Mouse (Mus musculus): Measurements from ENCODE around the gene Cfap69.
A peak's percentile ranks its signal among the peaks of the same experiment; 100 is the strongest.

The Cfap69 gene

DNA sequence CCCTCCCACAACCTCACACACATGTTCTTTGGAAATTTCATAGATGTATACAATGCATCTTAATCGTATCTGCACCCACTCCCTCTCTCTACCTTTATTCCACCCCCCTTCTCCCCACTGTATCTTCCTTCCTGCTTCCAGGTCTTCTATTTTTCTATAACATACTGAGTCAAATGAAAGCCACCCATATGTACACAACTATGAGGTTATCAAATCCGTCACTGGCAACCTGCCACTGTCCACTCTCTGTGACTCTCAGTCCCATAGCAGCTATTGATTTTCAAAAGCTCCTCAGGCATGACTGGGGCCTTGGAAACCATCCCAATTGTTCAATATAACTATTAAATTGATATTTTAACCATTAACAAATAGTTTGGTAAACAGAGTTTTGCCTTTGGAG, 6.1 kb downstream of the Cfap69 start:
- no peak for DNase-seq (ENCODE audit: low read depth, low spot score)

- peak; percentile 89 for DNase-seq (ENCODE audit: low read depth, low spot score)
These were observed 15.0 kb downstream of the Cfap69 start for GRCm38 (mm10) chr5:5648817-5649569.

GRCm38 (mm10) chr5:5646173-5646572, 17.9 kb downstream of the Cfap69 start:
- DNase-seq (ENCODE audit: low read depth, low spot score), result peak; percentile 16

DNA sequence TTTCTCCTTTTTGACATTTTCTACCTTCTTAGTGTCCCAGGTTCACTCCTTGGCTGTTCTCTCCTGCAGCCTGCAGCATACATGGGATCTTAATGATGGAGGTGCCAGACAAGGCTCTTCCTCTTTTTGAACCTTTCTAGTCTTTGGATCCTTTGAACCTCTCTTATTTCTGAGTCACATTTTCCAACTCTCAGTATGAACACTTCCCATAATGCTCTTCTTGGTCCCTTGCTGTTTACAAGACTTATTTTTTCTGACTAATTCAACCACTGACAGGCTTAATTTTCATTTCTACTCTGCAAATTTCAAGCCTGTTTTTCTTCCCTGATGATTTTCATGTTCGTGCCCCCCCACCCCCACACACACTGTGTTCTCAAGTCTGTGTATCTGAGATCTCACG, 25.5 kb downstream of the Cfap69 start:
- DNase-seq (ENCODE audit: low read depth, low spot score), result no peak

GRCm38 (mm10) chr5:5625491-5625890, 38.5 kb downstream of the Cfap69 start:
- DNase-seq (ENCODE audit: low read depth, low spot score), result no peak

GRCm38 (mm10) chr5:5618329-5618728, 45.7 kb downstream of the Cfap69 start:
- DNase-seq (ENCODE audit: low read depth, low spot score), result no peak

GRCm38 (mm10) chr5:5610540-5610939, 53.5 kb downstream of the Cfap69 start:
- DNase-seq (ENCODE audit: low read depth, low spot score), result no peak

DNA sequence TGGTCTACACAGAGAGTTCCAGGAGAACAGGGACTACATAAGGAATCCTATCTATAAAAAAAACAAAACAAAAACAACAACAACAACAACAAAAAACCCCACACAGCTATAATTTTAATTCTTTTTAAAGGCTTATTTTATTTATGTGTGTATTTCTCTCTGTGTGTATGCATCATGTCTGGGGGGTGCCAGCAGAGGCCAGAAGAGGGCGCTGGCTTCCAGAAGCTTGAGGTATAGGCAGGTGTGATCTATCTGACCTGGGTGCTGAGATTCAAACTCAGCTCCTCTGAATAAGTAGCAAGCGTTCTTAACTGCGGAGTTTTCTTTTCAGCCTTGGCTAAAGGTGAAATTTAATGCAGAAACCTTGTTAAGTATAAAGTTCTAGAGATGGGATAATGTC, 76.4 kb downstream of the Cfap69 start:
- no peak for DNase-seq (ENCODE audit: low read depth, low spot score)

GRCm38 (mm10) chr5:5573749-5574317, 90.2 kb downstream of the Cfap69 start, which contains the start of gene Gm8773:
Gene Gm8773, plus strand, starts transcription at chr5:5573799.
- no peak for DNase-seq (ENCODE audit: low read depth, low spot score)

- DNase-seq (ENCODE audit: low read depth, low spot score), result no peak
These were observed 101.6 kb downstream of the Cfap69 start for GRCm38 (mm10) chr5:5562435-5562834.

- DNase-seq (ENCODE audit: low read depth, low spot score), result no peak
These were observed 102.9 kb downstream of the Cfap69 start for GRCm38 (mm10) chr5:5561041-5561706.

DNA sequence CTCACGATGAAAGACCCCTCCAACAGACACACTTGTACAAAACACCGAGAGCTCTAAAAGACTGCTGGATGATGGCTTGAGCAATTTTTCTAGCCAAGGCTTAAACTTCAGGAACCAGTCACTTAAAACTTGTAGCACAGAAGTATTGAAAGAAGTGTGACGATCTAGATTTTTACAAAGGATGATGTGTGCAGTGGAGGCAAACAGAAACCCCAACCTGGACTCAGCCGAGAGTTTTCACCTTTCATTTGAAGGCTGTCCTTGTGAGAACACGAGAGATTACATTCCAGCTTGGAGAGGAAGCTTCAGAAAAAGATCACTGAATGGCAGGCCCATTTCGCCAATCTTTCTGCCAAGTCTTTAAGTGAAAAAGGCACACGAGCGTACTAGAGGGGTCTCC, 104.2 kb downstream of the Cfap69 start:
- DNase-seq (ENCODE audit: low read depth, low spot score), result no peak

DNA sequence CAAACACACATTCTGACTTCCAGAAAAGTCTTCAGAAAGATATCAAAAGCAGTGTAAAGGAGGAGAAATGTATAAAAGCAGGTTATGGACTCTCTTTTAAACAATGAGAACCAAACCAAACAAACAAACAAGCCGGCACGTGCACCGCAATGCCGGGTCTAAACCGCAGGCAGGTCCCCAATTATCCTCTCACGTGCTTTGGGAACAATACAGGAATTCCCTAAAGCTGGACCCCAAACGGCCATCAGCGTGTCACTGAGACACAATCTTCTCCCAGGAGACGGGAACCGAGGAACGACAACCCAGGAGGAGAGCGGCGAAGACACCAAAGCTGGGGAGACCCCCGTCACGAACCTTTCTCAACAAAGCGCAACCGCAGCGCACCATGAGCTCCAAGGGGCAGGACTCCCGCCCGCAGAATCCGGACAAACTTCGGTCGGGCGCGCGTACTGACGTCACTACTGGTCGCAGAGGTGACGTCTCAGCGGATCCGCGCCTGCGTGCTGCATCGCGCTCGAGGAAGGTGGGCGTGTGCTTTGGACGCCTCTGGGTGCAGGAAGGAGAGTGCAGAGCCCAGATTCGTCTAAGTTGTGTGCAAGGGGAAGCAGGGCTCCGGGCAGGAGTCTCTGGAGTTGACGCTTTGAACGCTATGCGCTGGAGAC, 104.8 kb downstream of the Cfap69 start, which contains the start of gene Gtpbp10:
TSS of gene Gtpbp10 (minus strand) at position 460 of the 662 bp plus-strand sequence.
- DNase-seq (ENCODE audit: low read depth, low spot score), result peak; percentile 75

DNA sequence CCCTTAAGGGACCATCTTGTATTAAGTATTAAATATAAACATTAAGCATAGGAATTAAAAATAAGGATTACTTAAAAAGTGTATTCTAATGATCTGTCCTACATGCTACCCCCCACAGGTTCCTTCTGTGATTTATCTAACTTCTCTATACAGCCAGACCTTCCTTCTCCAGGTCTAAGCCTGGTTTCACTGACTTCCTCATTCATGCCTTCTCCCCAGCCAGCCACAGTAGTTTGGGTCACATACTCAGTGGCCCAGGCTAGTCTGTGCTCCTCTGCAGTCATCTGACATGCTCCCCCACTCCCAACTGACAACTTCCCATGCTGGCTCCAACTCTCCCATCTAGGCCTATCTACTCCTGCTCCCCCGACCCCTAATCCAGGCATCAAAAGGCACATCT, 112.9 kb downstream of the Cfap69 start:
- DNase-seq (ENCODE audit: low read depth, low spot score), result no peak

DNA sequence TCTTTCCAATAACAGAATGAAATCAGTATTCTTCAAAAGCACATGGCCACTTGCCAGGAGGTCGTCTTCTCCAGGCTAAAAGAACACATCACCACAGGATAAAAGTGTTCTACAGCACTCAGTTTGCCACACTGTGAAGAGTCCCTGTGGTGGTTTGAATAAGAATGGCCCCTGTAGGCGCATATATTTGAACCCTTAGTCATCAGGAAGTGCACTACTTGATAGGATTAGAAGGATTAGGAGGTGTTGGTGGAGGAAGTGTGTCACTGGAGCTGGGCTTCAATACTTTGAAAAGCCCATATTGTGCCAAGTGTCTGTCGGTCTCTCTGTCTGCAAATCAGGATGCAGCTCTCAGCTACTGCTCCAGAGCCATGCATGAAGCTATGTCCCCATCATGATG, 123.7 kb downstream of the Cfap69 start:
- DNase-seq (ENCODE audit: low read depth, low spot score), result no peak

DNA sequence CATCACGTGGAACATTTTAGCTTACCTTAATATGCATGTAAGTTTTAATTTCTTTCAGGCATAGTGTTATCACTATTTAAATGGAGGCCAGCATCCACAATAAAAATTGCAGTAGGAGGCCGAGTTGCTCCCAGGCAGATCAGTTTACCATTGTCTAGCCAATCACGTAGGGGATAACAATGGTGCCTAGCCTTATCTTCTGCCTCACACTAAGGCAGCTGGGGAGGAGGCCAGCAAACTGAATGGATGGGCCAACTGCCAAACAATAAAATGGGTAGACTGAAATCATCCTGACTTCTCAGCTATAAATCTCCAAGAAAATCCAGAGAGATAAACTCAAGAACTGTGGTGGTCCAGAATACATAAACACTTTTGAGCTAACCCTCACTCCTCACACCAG, 124.3 kb downstream of the Cfap69 start:
- no peak for DNase-seq (ENCODE audit: low read depth, low spot score)

- no peak for DNase-seq (ENCODE audit: low read depth, low spot score)
These were observed 127.9 kb downstream of the Cfap69 start for GRCm38 (mm10) chr5:5536131-5536530.

- no peak for DNase-seq (ENCODE audit: low read depth, low spot score)
These were observed 130.2 kb downstream of the Cfap69 start for GRCm38 (mm10) chr5:5533656-5534420.

All from telencephalon, adult 2 months (tissue).